Mouse (Mus musculus): ENCODE measurements around the gene 3110001I22Rik. TPM values are rescaled to one million over a fixed set of nuclear protein-coding genes. Genes with fewer than 3 reads are reported as not detected.
A peak's percentile ranks its signal among the peaks of the same experiment; 100 is the strongest.
"Not testable (repeated sequence)": the region's sequence is repeated elsewhere in the genome, so short reads cannot be mapped to it uniquely, and the experiment has no call there.

The 3110001I22Rik gene
- polyA plus RNA-seq, 1 experiment from 2014 or later, result 8.4 TPM

DNA sequence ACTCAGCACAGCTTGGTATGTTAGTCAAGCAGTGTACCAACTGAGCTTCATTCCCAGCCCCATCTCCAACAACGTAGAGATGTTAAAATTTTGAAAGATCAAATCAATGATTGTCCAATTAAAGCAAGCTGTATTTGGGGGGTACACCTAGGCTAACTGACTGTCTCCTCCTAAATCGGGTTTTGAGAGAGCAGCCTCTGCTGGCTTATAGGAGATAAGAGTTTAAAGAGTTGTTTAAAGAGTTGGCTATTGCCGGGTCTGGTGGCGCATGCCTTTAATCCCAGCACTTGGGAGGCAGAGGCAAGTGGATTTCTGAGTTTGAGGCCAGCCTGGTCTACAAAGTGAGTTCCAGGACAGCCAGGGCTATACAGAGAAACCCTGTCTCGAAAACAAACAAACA lies 833 bp upstream of the 3110001I22Rik start:
- H3K9ac ChIP-seq (replicated peaks); H3K9me3 ChIP-seq; H3K27ac ChIP-seq (replicated peaks); ATAC-seq (replicated peaks); H3K27me3 ChIP-seq; H3K36me3 ChIP-seq: not testable (repeated sequence)
- Histone ChIP-seq H3K4me3 (peak overlapping the region; percentile 96), H3K4me2 (replicated peaks) (peak overlapping the region; percentile 71; the same call in 1 of the 2 replicates), H3K4me1 (peaks cover 27% of the 10 kb centered on the region)
- WGBS, result 77% methylated on average over 5 of the region's 5 CpGs

DNA sequence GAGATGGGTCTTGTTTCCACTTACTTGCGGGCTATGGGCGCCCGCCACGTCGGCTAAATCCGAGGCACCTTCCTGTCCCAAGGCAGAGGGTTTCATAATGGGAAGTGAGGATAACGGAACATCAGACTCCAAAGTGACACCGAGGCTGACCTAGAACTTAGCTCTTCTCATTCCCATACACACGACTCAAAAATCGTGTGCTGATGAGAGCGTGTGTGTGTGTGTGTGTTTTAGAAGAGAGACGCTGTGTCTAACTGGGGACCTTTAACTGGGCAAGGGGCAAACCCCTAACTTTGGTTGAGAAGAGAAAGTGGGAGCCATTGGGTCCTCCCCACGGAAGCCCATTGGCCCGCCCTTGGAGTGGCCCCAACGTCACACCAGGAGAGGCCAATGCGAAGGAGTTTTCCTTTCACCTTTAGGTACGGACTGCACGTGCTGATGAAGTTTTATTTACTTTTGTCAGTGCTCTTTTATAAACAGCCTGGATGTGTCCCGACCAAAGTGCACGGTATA lies 713 bp downstream of the 3110001I22Rik start:
- peak overlapping the region; percentile 71 for H3K4me2 ChIP-seq (replicated peaks)
- 1% methylated on average over 20 of the region's 20 CpGs for WGBS
- peak overlapping the region; percentile 88 for H3K27ac ChIP-seq (replicated peaks)

GRCm38 (mm10) chr16:13673114-13673513 lies 1.4 kb downstream of the 3110001I22Rik start:
- Histone ChIP-seq H3K27me3 (no peaks in the 10 kb centered on the region), H3K4me3 (peak overlapping the region; percentile 96; the same call in 1 of the 2 replicates), H3K36me3 (peaks cover 14% of the 10 kb centered on the region), H3K9ac (replicated peaks) (no peak overlapping the region), H3K4me1 (peaks cover 18% of the 10 kb centered on the region), H3K27ac (replicated peaks) (no peak overlapping the region), H3K9me3 (no peaks in the 10 kb centered on the region), H3K4me2 (replicated peaks) (peak overlapping the region; percentile 71)
- no peak for ATAC-seq (replicated peaks)
- 68% methylated on average over 5 of the region's 5 CpGs for WGBS

More for the DNA sequence above, 713 bp downstream of the 3110001I22Rik start:
- H3K36me3 ChIP-seq, result peaks cover 14% of the 10 kb centered on the region
- H3K4me1 ChIP-seq, result peaks cover 19% of the 10 kb centered on the region
- peak overlapping the region; percentile 79 for H3K9ac ChIP-seq (replicated peaks)
- H3K4me3 ChIP-seq, result peak overlapping the region; percentile 96
- peak; percentile 12; the same call in 1 of the 2 replicates for ATAC-seq (replicated peaks)
- no peaks in the 10 kb centered on the region for H3K27me3 ChIP-seq
- no peaks in the 10 kb centered on the region for H3K9me3 ChIP-seq

DNA sequence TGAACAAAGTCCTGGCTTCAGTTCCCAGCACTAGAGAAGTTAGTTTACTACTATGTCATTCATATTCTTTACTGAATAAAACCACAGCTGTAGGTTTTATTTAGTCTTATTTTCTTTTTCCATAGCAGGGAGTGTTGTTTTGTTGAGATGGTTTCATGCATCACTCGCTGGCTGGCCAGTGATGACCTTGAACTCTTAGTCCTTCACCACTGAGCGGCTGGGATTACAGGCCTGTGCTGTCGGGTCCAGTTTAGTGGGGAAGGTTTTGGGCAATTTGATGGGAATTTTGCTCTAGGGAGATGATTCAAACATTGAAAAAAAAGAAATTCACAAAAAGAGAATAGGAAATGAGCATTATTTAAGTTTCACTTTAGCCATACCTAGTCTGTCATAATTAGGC lies 2.8 kb downstream of the 3110001I22Rik start:
- no peaks in the 10 kb centered on the region for H3K9me3 ChIP-seq
- no peak overlapping the region for H3K4me2 ChIP-seq (replicated peaks)
- peaks cover 20% of the 10 kb centered on the region for H3K36me3 ChIP-seq
- no peak overlapping the region for H3K9ac ChIP-seq (replicated peaks)
- H3K27ac ChIP-seq (replicated peaks), result no peak overlapping the region
- no peaks in the 10 kb centered on the region for H3K27me3 ChIP-seq
- 94% methylated on average over 3 of the region's 3 CpGs for WGBS
- H3K4me3 ChIP-seq, result no peak overlapping the region
- no peak for ATAC-seq (replicated peaks)
- H3K4me1 ChIP-seq, result peaks cover 18% of the 10 kb centered on the region

DNA sequence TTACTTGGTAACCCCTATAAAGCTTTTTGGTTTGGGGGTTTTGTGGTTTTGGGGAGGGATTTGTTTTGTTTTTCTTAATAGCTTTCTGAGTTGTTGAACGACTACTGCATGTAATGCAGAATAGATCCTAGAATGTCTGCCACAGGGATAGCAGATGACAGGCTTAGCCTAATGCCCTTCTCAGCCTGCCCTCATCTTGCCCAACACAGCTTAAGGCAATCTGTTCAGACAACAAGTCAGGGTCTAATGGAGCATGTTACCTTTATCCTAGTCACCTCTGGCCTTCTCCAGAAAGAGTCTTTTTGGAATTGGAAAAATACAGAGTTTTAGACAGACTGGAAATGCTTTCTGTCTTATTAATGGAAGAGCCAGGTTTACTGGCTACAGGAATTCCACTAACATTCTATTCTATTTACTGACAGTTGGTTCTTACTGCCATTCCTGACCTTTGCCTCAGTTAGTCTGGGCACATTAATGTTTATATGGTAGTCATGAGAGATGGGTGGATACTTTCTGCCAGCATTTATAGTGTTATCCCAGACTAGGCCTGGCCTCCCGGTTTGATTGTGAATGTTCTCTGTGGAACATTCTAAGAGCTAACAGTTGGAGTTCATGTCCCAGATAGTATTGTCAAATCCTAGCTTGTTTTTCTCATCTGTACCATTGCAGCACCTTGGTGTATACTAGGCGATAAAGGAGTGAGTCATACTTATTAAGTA lies 7.0 kb downstream of the 3110001I22Rik start:
- no peak for ATAC-seq (replicated peaks)
- Histone ChIP-seq H3K36me3 (peaks cover 22% of the 10 kb centered on the region), H3K27ac (replicated peaks) (no peak overlapping the region), H3K9ac (replicated peaks) (no peak overlapping the region), H3K4me2 (replicated peaks) (no peak overlapping the region), H3K9me3 (no peaks in the 10 kb centered on the region), H3K4me1 (peaks cover under 1% of the 10 kb centered on the region; the same call in 1 of the 2 replicates), H3K27me3 (no peaks in the 10 kb centered on the region), H3K4me3 (no peak overlapping the region)
- 92% methylated on average over 3 of the region's 3 CpGs for WGBS

DNA sequence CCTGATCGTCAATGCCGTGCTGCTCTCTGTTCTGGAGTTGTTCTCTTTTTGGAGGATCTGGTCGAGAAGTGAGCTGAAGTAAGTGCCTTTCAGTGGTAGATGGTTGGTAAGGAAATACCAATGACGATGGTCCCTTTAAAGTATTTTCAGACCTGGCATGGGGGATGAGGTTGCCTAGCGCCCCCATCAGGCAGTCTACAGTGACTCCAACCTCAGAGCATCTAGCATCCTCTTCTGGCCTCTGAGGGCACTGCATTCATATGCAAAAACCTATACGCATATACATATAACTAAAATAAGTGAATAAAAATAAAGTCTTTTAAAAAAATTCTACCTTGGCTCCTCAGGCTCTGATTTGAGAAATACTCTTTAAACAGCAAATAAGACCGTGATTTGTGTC lies 27.3 kb downstream of the 3110001I22Rik start:
- Histone ChIP-seq H3K9ac (replicated peaks) (no peak overlapping the region), H3K9me3 (no peaks in the 10 kb centered on the region), H3K27ac (replicated peaks) (no peak overlapping the region), H3K4me2 (replicated peaks) (no peak overlapping the region), H3K4me3 (no peak overlapping the region), H3K36me3 (peaks cover 78% of the 10 kb centered on the region), H3K27me3 (no peaks in the 10 kb centered on the region), H3K4me1 (no peaks in the 10 kb centered on the region)
- 87% methylated on average over 7 of the region's 7 CpGs for WGBS
- no peak for ATAC-seq (replicated peaks)

- H3K27me3 ChIP-seq, result no peaks in the 10 kb centered on the region
- no peaks in the 10 kb centered on the region for H3K4me1 ChIP-seq
- H3K4me3 ChIP-seq, result no peak overlapping the region
- no peak for ATAC-seq (replicated peaks)
- peaks cover 73% of the 10 kb centered on the region for H3K36me3 ChIP-seq
- H3K9me3 ChIP-seq, result no peaks in the 10 kb centered on the region
- no peak overlapping the region for H3K9ac ChIP-seq (replicated peaks)
- WGBS, result 95% methylated on average over 7 of the region's 7 CpGs
- no peak overlapping the region for H3K4me2 ChIP-seq (replicated peaks)
- H3K27ac ChIP-seq (replicated peaks), result no peak overlapping the region
These were observed 30.5 kb downstream of the 3110001I22Rik start for GRCm38 (mm10) chr16:13702184-13702583.

- H3K4me2 ChIP-seq (replicated peaks), result no peak overlapping the region
- peaks cover 49% of the 10 kb centered on the region for H3K36me3 ChIP-seq
- H3K27ac ChIP-seq (replicated peaks), result no peak overlapping the region
- H3K27me3 ChIP-seq, result no peaks in the 10 kb centered on the region
- no peak for ATAC-seq (replicated peaks)
- no peaks in the 10 kb centered on the region for H3K9me3 ChIP-seq
- H3K4me1 ChIP-seq, result no peaks in the 10 kb centered on the region
- 95% methylated on average over 10 of the region's 10 CpGs for WGBS
- H3K4me3 ChIP-seq, result no peak overlapping the region
- H3K9ac ChIP-seq (replicated peaks), result no peak overlapping the region
These were observed 32.9 kb downstream of the 3110001I22Rik start for GRCm38 (mm10) chr16:13704676-13705075.

DNA sequence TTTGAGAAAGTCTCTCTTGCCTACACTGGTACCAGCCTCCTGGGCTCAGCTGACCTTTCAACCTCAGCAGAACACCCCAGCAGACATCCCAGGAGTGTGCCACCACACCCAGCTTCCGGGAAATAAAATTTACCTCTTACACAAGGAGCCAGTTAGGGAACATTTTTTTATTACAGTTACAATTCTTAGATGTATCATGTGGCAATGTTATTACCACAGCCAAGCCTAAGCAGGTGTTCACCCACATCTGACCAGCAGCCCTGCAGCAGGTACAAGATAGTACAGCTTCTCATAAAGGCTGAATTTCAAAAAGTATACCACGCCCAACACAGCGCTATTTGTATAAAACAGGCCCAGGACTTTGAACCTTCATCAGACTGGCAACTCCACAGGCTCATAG lies 43.2 kb downstream of the 3110001I22Rik start:
- no peak overlapping the region for H3K9ac ChIP-seq (replicated peaks)
- no peaks in the 10 kb centered on the region for H3K9me3 ChIP-seq
- 93% methylated on average over 3 of the region's 3 CpGs for WGBS
- no peak for ATAC-seq (replicated peaks)
- no peak overlapping the region for H3K4me3 ChIP-seq
- no peak overlapping the region for H3K27ac ChIP-seq (replicated peaks)
- no peaks in the 10 kb centered on the region for H3K4me1 ChIP-seq
- H3K36me3 ChIP-seq, result no peaks in the 10 kb centered on the region
- no peaks in the 10 kb centered on the region for H3K27me3 ChIP-seq
- H3K4me2 ChIP-seq (replicated peaks), result no peak overlapping the region

- Histone ChIP-seq H3K9ac (replicated peaks) (no peak overlapping the region), H3K4me1 (no peaks in the 10 kb centered on the region), H3K4me2 (replicated peaks) (no peak overlapping the region), H3K36me3 (no peaks in the 10 kb centered on the region), H3K27me3 (no peaks in the 10 kb centered on the region), H3K4me3 (no peak overlapping the region), H3K27ac (replicated peaks) (no peak overlapping the region), H3K9me3 (no peaks in the 10 kb centered on the region)
- no peak for ATAC-seq (replicated peaks)
- WGBS, result 78% methylated on average over 2 of the region's 2 CpGs
These were observed 45.3 kb downstream of the 3110001I22Rik start for GRCm38 (mm10) chr16:13716821-13717553.

- H3K9me3 ChIP-seq, result no peaks in the 10 kb centered on the region
- H3K4me2 ChIP-seq (replicated peaks), result no peak overlapping the region
- no peak overlapping the region for H3K9ac ChIP-seq (replicated peaks)
- H3K27ac ChIP-seq (replicated peaks), result no peak overlapping the region
- H3K4me1 ChIP-seq, result no peaks in the 10 kb centered on the region
- no peak for ATAC-seq (replicated peaks)
- H3K36me3 ChIP-seq, result no peaks in the 10 kb centered on the region
- no peaks in the 10 kb centered on the region for H3K27me3 ChIP-seq
- 35% methylated on average over 10 of the region's 10 CpGs for WGBS
- H3K4me3 ChIP-seq, result no peak overlapping the region
These were observed 51.2 kb downstream of the 3110001I22Rik start for GRCm38 (mm10) chr16:13722937-13723336.

- H3K9ac ChIP-seq (replicated peaks), result no peak overlapping the region
- no peaks in the 10 kb centered on the region for H3K9me3 ChIP-seq
- H3K36me3 ChIP-seq, result no peaks in the 10 kb centered on the region
- H3K27ac ChIP-seq (replicated peaks), result no peak overlapping the region
- H3K27me3 ChIP-seq, result 0 out of 2 replicates have a peak, but pooled peaks cover 3% of the 10 kb centered on the region
- no peak for ATAC-seq (replicated peaks)
- peaks cover 7% of the 10 kb centered on the region; the same call in 1 of the 2 replicates for H3K4me1 ChIP-seq
- H3K4me2 ChIP-seq (replicated peaks), result no peak overlapping the region
- no peak overlapping the region for H3K4me3 ChIP-seq
- 91% methylated on average over 5 of the region's 5 CpGs for WGBS
These were observed 56.1 kb downstream of the 3110001I22Rik start for GRCm38 (mm10) chr16:13727811-13728335.
